Comparison of ENCODE assay signal across 15 mouse cellular contexts in the genomic region with DNA sequence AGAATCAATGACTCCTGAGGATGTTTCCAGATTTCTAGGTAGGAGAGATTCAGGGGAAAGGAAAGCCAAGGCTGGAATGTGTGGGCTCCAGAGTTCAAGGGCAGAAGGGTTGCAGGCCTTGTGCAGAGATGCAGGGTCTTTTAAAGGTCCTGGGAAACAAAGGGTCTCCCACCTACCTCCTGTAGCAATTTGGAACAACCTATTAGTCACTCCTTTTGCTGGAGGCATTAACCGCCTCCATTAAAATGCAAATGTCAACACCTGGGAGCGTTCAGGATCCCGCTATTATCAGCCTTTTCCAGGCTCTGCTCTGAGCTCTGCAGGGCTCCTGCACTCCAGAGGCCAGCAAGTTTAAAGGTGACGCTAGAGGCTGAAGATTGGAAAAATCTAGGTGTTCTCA. TPM values are rescaled to one million over a fixed set of nuclear protein-coding genes. Genes with fewer than 3 reads are reported as not detected.
"Had no signal": no experiment of that assay in that cellular context is flagged by ENCODE, and none has a peak within 500 bp of the region (broad histone marks: within the 10 kb centered on the region; RNA-seq: fewer than 3 reads in every experiment).

No protein-coding gene starts in this region.

- H3K36me3 ChIP-seq: lung, embryonic 15.5 days; midbrain, embryonic 13.5 days; midbrain, embryonic 15.5 days; neural tube, embryonic 12.5 days had no signal

- H3K9me3 ChIP-seq: lung, embryonic 15.5 days; midbrain, embryonic 13.5 days; midbrain, embryonic 15.5 days had no signal

- DNase-seq: lung, adult 2 months; lung, postnatal 14 days; lung, postnatal 36 days; right cerebral cortex, postnatal 14 days; thymus, adult 18-20 months; thymus, postnatal 14 days; thymus, postnatal 36 days had no signal

- H3K27me3 ChIP-seq: lung, embryonic 15.5 days had no signal

- H3K4me1 ChIP-seq: lung, embryonic 15.5 days; midbrain, embryonic 13.5 days; neural tube, embryonic 12.5 days had no signal

- H3K4me3 ChIP-seq: lung, embryonic 15.5 days; megakaryocyte, embryonic 14.5 days; midbrain, embryonic 13.5 days; midbrain, embryonic 15.5 days; neural tube, embryonic 12.5 days had no signal

- H3K9ac ChIP-seq: lung, embryonic 15.5 days; midbrain, embryonic 13.5 days; midbrain, embryonic 15.5 days; neural tube, embryonic 12.5 days had no signal

- H3K27ac ChIP-seq: lung, embryonic 15.5 days; macrophage; midbrain, embryonic 13.5 days; midbrain, embryonic 15.5 days; neural tube, embryonic 12.5 days had no signal

RNA-seq across cellular contexts. Expression of a gene that starts 8.5 kb away (rescaled TPM):
- total RNA-seq: megakaryocyte progenitor cell, adult 5-6 weeks; monocyte, adult 5-6 weeks had no signal
